Mouse (Mus musculus) right cerebral cortex, postnatal 14 days (tissue): Measurements from ENCODE around the gene Cdc42bpa.

Source experiments
- DNase-seq: peaks from one replicate; pipeline ENCODE4 v3.0.0; 2022

The Cdc42bpa gene

GRCm38 (mm10) chr1:179959721-179960542, at the start of gene Cdc42bpa:
Gene Cdc42bpa (plus strand): TSS chr1:179960472.
- DNase-seq, result peak; percentile 76

GRCm38 (mm10) chr1:179913471-179913870, 46.8 kb upstream of the Cdc42bpa start:
- no peak for DNase-seq

- DNase-seq, result no peak
These were observed 43.2 kb upstream of the Cdc42bpa start for GRCm38 (mm10) chr1:179917036-179917435.

DNA sequence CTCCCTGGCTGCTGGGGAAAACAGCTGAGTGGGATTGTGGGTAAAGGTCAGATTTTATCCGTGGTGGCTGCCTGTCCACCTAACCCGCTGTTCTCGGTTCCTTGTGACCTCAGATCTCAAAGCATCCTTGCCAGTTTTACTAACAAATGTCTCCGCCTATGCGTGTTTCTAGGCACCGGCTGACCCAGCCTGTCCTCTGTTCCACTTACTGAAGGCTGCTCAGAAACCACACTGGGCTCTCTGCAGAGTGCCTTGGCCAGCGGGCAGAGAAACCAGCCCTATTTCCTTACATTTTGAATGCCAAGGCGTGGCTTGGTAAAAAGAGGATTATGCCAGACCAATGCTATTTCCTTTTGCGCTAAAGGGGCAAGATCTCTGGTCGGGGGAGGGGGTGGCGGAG, 42.8 kb upstream of the Cdc42bpa start:
- DNase-seq, result no peak

- no peak for DNase-seq
These were observed 40.4 kb upstream of the Cdc42bpa start for GRCm38 (mm10) chr1:179919656-179920436.

- DNase-seq, result no peak
These were observed 36.4 kb upstream of the Cdc42bpa start for GRCm38 (mm10) chr1:179923661-179924405.

DNA sequence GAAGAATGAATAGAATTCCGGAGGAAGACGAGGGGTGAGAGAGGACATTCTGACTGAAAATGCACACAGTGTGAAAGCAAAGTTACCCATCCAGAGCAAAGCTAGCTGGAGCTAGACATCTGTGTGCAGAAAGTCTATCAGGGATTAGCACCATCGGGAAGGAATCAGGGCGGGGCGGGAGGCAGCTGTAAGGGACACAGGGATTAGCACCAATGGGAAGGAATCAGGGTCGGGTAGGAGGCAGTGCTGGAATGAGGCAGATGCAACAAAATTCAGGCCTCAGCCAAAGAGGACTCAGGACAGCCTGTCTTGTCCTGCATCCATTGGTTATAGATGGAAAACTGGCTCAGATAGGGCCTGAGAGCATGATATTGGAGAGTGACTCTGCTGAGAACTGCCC, 34.0 kb upstream of the Cdc42bpa start:
- no peak for DNase-seq

- no peak for DNase-seq
These were observed 33.2 kb upstream of the Cdc42bpa start for GRCm38 (mm10) chr1:179927102-179927501.

- no peak for DNase-seq
These were observed 31.4 kb upstream of the Cdc42bpa start for GRCm38 (mm10) chr1:179928822-179929221.

GRCm38 (mm10) chr1:179931247-179931646, 29.0 kb upstream of the Cdc42bpa start:
- no peak for DNase-seq

DNA sequence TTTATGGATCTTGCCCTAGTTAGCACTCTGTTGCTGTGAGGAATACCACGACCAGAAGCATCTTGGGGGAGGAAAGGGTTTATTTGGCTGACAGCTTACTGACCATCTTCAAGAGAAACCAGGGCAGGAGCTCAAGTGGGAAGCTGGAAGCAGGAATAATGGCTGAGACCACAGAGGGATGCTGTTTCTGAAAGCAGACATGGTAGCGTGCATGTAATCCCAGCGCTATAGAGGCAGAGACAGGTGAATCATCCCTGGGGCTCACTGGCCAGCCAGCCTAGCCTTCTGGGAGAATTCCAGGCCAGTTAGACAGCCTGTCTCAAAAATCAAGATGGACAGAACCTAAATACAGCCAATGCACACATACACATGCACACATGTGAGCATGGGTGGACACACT, 26.2 kb upstream of the Cdc42bpa start:
- DNase-seq, result no peak

DNA sequence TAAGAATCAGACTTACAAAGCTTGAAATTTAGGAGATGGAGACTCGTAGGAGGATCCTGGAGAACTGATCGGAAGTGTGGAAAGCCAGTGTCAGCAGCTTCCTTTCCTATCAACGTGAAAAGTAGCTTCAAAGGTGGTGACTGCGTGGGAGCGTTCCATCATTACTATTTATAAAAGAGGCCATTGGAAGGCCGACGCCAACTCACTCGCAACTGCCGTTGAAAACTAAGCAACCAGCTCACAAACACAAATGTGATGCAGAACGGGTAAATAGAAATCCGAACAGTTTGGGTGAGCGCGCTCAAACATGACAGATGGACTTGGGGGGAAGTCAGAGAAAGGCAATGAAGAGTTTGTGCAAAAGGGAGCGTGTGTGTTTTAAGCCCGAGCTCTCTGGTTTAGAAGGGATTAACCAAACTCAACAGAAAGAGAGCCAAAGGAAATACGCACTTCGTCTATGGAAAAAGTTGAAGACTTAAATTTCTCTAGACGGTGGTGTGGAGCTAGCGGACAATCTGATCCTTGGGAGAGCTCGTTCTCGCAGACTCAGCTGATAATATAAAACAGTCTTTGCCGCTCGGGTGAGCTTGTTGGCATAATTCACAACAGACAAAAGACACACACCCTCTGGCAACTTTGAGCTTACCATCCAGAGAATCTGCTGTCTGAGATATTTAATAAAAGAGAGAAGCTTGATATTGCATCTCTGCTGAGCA, 20.0 kb upstream of the Cdc42bpa start:
- no peak for DNase-seq

DNA sequence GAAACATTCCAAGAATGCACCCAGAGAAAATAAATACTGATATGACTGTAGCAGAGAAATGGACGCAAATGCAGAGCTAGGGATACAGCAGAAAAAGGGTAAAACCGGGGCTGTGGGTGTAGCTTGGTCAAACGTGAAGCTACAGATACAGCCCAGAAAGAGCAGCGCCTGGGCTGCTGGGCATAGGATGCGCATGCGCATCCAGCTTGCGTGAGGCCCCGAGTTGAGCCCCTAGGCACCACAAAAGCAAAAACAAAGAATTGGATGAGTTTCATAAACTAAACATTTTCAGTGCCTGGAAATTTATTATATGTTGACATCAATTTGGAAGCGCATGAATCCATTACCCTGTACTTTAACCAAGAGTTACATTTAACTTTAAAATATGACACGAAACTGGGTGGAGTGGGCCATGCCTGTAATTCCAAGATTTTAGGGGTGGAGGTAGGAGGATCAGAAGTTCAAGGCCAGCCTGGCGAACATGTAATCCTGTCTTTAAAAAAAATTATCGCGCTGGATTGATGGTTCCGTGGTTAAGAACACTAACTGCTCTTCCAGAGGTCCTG, 19.4 kb upstream of the Cdc42bpa start:
- DNase-seq, result no peak

DNA sequence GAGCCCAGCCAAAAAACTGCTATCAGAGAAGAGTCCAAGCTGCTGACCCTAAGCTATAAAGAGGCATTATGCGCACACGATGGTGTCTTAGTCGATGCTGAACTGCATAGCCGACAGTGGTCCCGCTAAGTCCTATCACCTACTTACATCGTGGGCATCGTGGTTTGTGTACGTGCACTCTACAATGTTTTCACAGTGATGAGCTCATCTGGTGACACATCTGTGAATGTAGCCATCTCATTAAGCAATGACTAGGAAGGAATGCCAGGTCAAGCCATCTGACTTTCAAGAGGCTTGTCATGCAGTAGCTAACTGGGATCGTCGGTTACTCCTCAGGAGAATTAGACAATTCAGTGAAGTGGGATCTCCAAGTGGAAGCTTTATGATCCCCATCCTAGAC, 15.3 kb upstream of the Cdc42bpa start:
- no peak for DNase-seq

DNA sequence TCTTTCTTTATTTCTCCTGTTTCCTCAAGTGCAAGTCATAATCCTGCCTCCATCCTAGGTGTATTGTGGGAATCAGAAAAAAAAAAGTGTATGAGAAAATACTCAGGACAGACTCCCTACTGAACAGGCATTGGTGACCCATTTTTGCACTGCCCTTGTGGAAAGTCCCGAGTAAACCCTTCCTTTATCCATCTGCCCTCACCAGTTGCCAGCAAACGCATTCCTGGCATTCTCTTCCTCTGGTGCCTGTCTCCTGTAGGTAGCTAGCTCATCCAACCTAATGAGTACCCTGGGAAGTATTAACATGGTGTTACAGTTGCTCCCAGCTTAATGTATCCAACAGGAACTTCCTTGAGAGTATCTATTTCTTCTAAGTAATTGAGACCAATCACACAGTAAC, 13.7 kb upstream of the Cdc42bpa start:
- DNase-seq, result no peak

DNA sequence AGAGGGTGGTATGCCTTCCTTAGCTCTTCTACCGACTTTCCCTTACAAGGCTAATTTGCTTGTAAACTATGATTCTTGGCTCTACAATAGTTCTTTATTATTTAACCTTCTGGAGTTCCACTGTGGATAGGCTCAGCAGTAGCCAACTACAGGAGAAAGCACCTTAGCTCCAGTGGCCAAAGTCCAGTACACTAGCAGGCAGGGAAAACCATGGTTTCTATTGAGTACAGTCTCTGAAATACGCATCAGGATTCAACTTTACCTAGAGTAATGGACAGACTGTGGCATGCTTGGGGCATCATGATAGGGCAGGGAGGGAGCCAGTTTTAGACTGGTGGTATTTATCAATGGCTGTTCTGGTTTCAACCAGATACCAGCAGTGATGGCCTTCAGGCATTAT, 12.6 kb upstream of the Cdc42bpa start:
- DNase-seq, result no peak

GRCm38 (mm10) chr1:179951597-179951996, 8.7 kb upstream of the Cdc42bpa start:
- DNase-seq, result no peak

- DNase-seq, result no peak
These were observed 7.0 kb upstream of the Cdc42bpa start for GRCm38 (mm10) chr1:179953251-179953650.

GRCm38 (mm10) chr1:179957431-179957830, 2.8 kb upstream of the Cdc42bpa start:
- no peak for DNase-seq

DNA sequence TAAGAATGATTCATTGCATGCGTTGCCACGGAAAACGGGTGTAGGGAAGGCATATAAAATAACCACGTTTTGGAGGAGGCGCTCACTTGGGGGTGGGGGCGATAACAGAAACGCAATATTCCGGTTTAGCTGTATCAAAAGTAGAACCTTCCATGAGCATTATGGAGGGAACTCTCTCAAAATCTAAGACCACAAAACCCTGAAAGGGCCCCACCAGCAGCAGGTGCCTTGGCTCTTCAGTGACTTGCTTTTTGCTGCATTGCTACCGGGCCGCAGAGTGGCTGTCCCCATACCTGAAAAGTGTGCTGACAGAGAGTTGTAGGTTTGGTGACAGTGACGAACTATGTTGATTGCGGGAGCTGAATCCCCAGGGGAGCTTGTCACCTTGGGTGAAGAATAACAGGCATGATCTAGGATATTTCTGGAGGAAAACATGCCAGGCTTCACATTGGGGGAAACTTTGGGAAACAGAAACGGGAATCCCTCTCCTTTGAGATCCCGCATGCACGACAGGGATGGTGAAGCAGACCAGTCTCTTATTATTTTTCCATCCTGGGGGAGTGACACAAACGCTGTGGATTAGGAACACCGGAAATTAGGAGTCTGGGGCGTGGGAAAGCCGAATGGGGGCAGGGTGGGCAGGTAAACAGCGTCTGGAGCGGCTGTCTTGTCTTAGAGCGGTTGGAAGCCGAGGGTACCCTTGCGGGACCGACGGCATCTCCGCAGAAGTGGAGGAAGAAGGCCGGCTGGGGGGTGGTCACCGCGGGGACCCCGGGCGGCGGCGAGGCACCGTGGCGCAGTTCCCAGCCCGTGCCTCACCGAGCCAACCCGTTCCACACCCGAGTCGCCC, 1.2 kb upstream of the Cdc42bpa start:
- peak; percentile 16 for DNase-seq

DNA sequence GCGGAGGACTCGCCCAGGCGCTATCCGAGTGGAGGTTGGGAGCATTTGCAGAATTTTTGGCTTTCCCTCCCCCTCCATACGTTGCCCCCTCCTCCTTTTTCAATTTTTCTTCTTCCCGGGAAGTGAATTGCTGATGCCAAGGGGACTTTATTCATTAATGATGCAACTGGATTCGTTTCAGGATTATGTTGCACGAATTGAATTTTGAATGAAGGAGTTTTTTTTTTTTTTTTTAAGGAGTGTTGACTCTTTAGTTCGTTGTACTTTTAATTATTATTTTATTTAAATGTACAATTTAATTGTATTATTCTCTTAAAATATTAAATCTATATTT, 238 bp downstream of the Cdc42bpa start:
- no peak for DNase-seq
